Comparison of ENCODE assay signal across 8 mouse cellular contexts in genomic region chr11:75540710-75541581, GRCm38 (mm10). TPM values are rescaled to one million over a fixed set of nuclear protein-coding genes. Genes with fewer than 3 reads are reported as not detected.
DNase-seq lines count a peak whose midpoint lies in the region; ATAC-seq and TF ChIP-seq lines count a peak whose summit lies in the region.

No protein-coding gene starts in this region.

- WGBS in cerebellum, adult 2 months = 31% methylated on average over 19 of the region's 19 CpGs
- WGBS in hindbrain, embryonic 16.5 days = 71% methylated on average over 19 of the region's 19 CpGs

- H3K27me3 ChIP-seq in cerebellum, adult 2 months (ENCODE audit: control insufficient read depth, insufficient read depth, low read length) = no peaks in the 10 kb centered on the region
- H3K27me3 ChIP-seq in hindbrain, embryonic 16.5 days (replicated peaks; ENCODE audit: control insufficient read depth, insufficient read depth, low read length) = no peaks in the 10 kb centered on the region

- peaks cover 76% of the 10 kb centered on the region for H3K4me1 ChIP-seq in cerebellum, adult 2 months (ENCODE audit: control insufficient read depth, insufficient read depth, low read length)
- H3K4me1 ChIP-seq in hindbrain, embryonic 16.5 days (ENCODE audit: control insufficient read depth, insufficient read depth, low read depth, low read length) = peaks cover 5% of the 10 kb centered on the region

- no peak overlapping the region for H3K4me2 ChIP-seq in hindbrain, embryonic 16.5 days (ENCODE audit: low read length)

- DNase-seq in cerebellum, adult 2 months = peak; percentile 56 to 58
- peak; percentile 75 to 86 for DNase-seq in layer of hippocampus, adult 18-20 months (ENCODE audit: low spot score in 2 of 2)
- no peak for DNase-seq in layer of hippocampus, postnatal 25 days (ENCODE audit: extremely low spot score in 1 of 2, low spot score in 1 of 2)
- DNase-seq in adrenal gland, postnatal 14 days = no peak
- DNase-seq in Muller cell, postnatal 12 days (ENCODE audit: inconsistent ontology term) = no peak

- H3K27ac ChIP-seq in cerebellum, adult 2 months (ENCODE audit: insufficient read depth, low read length) = peak overlapping the region; percentile 78
- H3K27ac ChIP-seq in hindbrain, embryonic 16.5 days (ENCODE audit: low read depth, low read length) = peak overlapping the region; percentile 4; the same call in 1 of the 2 replicates

- no peak overlapping the region for H3K4me3 ChIP-seq in cerebellum, adult 2 months (replicated peaks; ENCODE audit: insufficient read depth, low read depth, low read length)
- no peak overlapping the region for H3K4me3 ChIP-seq in hindbrain, embryonic 16.5 days (ENCODE audit: low read length)

- no peak for TF ChIP-seq CTCF in cerebellum, adult 2 months (IDR thresholded peaks at IDR 0.05; ENCODE audit: borderline replicate concordance, insufficient read depth, low read depth, low read length)

- no peak overlapping the region for H3K9ac ChIP-seq in hindbrain, embryonic 16.5 days (ENCODE audit: low read depth, low read length)

- ATAC-seq in cerebellum, adult (ENCODE audit: insufficient number of reproducible peaks, low FRiP score, low TSS enrichment) = no peak
- ATAC-seq in hindbrain, embryonic 16.5 days = 0 out of 2 replicates have a peak, but pooled peaks have one; percentile 40
- peak; percentile 73 for ATAC-seq in megakaryocyte progenitor cell, adult 5-6 weeks (replicated peaks; ENCODE audit: poor library complexity)

- H3K9me3 ChIP-seq in hindbrain, embryonic 16.5 days (ENCODE audit: control insufficient read depth, low read length) = no peaks in the 10 kb centered on the region

- H3K36me3 ChIP-seq in hindbrain, embryonic 16.5 days (ENCODE audit: control insufficient read depth, insufficient read depth, low read length) = no peaks in the 10 kb centered on the region

- TF ChIP-seq POLR2A in cerebellum, adult 2 months (IDR thresholded peaks at IDR 0.05; ENCODE audit: borderline replicate concordance, insufficient read depth, low read length) = no peak

RNA-seq across cellular contexts. Expression of gene Slc43a2, which starts 9.5 kb away (rescaled TPM):
- polyA plus RNA-seq in cerebellum, adult 2 months (2012; rRNA removed) = 57.4 and 67.1 TPM in 2 replicates
- total RNA-seq in layer of hippocampus, adult 18-20 months (2021) = 10 to 100 TPM; 44.2 to 51.3 TPM
- total RNA-seq in layer of hippocampus, postnatal 25 days (2021) = 10 to 100 TPM; 49.8 to 54.2 TPM
- 16.0 and 16.9 TPM in 2 replicates for polyA plus RNA-seq in hindbrain, embryonic 16.5 days (2015; fragmentation: Nextera tagmentation; extraction: Ambion mirVana)
- 8.6 and 12.2 TPM in 2 replicates for total RNA-seq in megakaryocyte progenitor cell, adult 5-6 weeks (2015)
- 8.9 and 9.9 TPM in 2 replicates for total RNA-seq in megakaryocyte progenitor cell, adult 5-6 weeks (2017)
- 22.4 and 29.2 TPM in 2 replicates for total RNA-seq in adrenal gland, postnatal 14 days (2021)

RNA-seq across cellular contexts. Expression of gene Scarf1, which starts 27.6 kb away (rescaled TPM):
- polyA plus RNA-seq in cerebellum, adult 2 months (2012; rRNA removed) = 3.3 and 3.4 TPM in 2 replicates
- total RNA-seq in layer of hippocampus, adult 18-20 months (2021) = 1 to 10 TPM; 1.0 to 1.1 TPM
- 1 to 10 TPM; 1.4 to 1.6 TPM for total RNA-seq in layer of hippocampus, postnatal 25 days (2021)
- polyA plus RNA-seq in hindbrain, embryonic 16.5 days (2015; fragmentation: Nextera tagmentation; extraction: Ambion mirVana) = 4.2 and 4.6 TPM in 2 replicates
- 1.7 and 3.0 TPM in 2 replicates for total RNA-seq in megakaryocyte progenitor cell, adult 5-6 weeks (2015)
- total RNA-seq in megakaryocyte progenitor cell, adult 5-6 weeks (2017) = 2.4 and 3.7 TPM in 2 replicates
- 12.7 and 14.6 TPM in 2 replicates for total RNA-seq in adrenal gland, postnatal 14 days (2021)

RNA-seq across cellular contexts. Expression of gene Rilp, which starts 31.1 kb away (rescaled TPM):
- polyA plus RNA-seq in cerebellum, adult 2 months (2012; rRNA removed) = 5.4 and 5.7 TPM in 2 replicates
- total RNA-seq in layer of hippocampus, adult 18-20 months (2021) = 1 to 10 TPM in 1 of 2 experiments, under 1 TPM in 1; 0.74 to 1.5 TPM
- 1 to 10 TPM; 1.7 to 3.1 TPM for total RNA-seq in layer of hippocampus, postnatal 25 days (2021)
- polyA plus RNA-seq in hindbrain, embryonic 16.5 days (2015; fragmentation: Nextera tagmentation; extraction: Ambion mirVana) = 2.9 and 4.2 TPM in 2 replicates
- total RNA-seq in megakaryocyte progenitor cell, adult 5-6 weeks (2015) = 0.64 TPM in 1 of 2 replicates, not detected in the other
- 0.24 TPM in 1 of 2 replicates, not detected in the other for total RNA-seq in megakaryocyte progenitor cell, adult 5-6 weeks (2017)
- total RNA-seq in adrenal gland, postnatal 14 days (2021) = 14.3 and 15.9 TPM in 2 replicates

RNA-seq across cellular contexts. Expression of gene Pitpna, which starts 47.0 kb away (rescaled TPM):
- 295 and 319 TPM in 2 replicates for polyA plus RNA-seq in cerebellum, adult 2 months (2012; rRNA removed)
- 100 to 1,000 TPM; 279 to 288 TPM for total RNA-seq in layer of hippocampus, adult 18-20 months (2021)
- 100 to 1,000 TPM; 281 to 305 TPM for total RNA-seq in layer of hippocampus, postnatal 25 days (2021)
- polyA plus RNA-seq in hindbrain, embryonic 16.5 days (2015; fragmentation: Nextera tagmentation; extraction: Ambion mirVana) = 109 and 110 TPM in 2 replicates
- 166 and 176 TPM in 2 replicates for total RNA-seq in megakaryocyte progenitor cell, adult 5-6 weeks (2015)
- total RNA-seq in megakaryocyte progenitor cell, adult 5-6 weeks (2017) = 70.3 and 82.4 TPM in 2 replicates
- 150 and 164 TPM in 2 replicates for total RNA-seq in adrenal gland, postnatal 14 days (2021)

RNA-seq across cellular contexts. Expression of gene Prpf8, which starts 54.3 kb away (rescaled TPM):
- 110 and 123 TPM in 2 replicates for polyA plus RNA-seq in cerebellum, adult 2 months (2012; rRNA removed)
- 100 to 1,000 TPM; 132 to 133 TPM for total RNA-seq in layer of hippocampus, adult 18-20 months (2021)
- 100 to 1,000 TPM; 125 to 129 TPM for total RNA-seq in layer of hippocampus, postnatal 25 days (2021)
- polyA plus RNA-seq in hindbrain, embryonic 16.5 days (2015; fragmentation: Nextera tagmentation; extraction: Ambion mirVana) = 38.8 and 41.9 TPM in 2 replicates
- 147 and 148 TPM in 2 replicates for total RNA-seq in megakaryocyte progenitor cell, adult 5-6 weeks (2015)
- 93.5 and 107 TPM in 2 replicates for total RNA-seq in megakaryocyte progenitor cell, adult 5-6 weeks (2017)
- total RNA-seq in adrenal gland, postnatal 14 days (2021) = 127 and 135 TPM in 2 replicates

Comparison
In these comparisons a context has a peak if more than half of its experiments do, and no peak if none do; other contexts are left out.
1. DNase-seq: peak in cerebellum, adult 2 months (2 of 2) and layer of hippocampus, adult 18-20 months (2 of 2); none in layer of hippocampus, postnatal 25 days (0 of 2), adrenal gland, postnatal 14 days (single experiment) and Muller cell, postnatal 12 days (single experiment).